Mouse (Mus musculus) thymus, postnatal 10 days (tissue): ENCODE data around the gene Kif13a.

ENCODE experiments used
- DNase-seq, 2 experiments: peaks; one replicate each; pipeline ENCODE4 v3.0.0; 2021; ENCODE audit warnings: low spot score in 2 of 2

The Kif13a gene

DNA sequence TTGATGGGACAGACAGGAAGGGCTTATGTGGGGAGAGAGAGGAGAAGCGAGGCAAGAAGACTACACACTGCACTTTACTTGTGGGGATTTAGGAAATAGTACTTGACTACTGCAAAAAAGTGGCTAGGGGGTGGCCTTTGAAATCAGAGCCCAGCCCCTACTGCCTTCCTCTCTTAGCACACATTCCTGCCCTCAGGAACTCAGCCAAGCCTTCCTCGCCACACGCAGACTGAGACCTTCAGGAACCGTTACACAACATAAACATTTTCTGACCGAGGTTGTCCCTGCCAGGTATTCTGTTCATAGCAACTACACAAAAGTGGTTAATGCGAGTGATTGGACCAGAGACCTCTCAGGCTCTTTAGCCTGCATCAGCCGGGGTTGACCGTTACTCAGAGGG lies 8.1 kb downstream of the Kif13a start:
- no peak for DNase-seq

GRCm38 (mm10) chr13:46919797-46920196 lies 9.9 kb downstream of the Kif13a start:
- DNase-seq = no peak

GRCm38 (mm10) chr13:46918509-46918908 lies 11.2 kb downstream of the Kif13a start:
- DNase-seq = no peak

GRCm38 (mm10) chr13:46911960-46912359 lies 17.7 kb downstream of the Kif13a start:
- DNase-seq = no peak

GRCm38 (mm10) chr13:46911018-46911419 lies 18.6 kb downstream of the Kif13a start:
- no peak for DNase-seq

DNA sequence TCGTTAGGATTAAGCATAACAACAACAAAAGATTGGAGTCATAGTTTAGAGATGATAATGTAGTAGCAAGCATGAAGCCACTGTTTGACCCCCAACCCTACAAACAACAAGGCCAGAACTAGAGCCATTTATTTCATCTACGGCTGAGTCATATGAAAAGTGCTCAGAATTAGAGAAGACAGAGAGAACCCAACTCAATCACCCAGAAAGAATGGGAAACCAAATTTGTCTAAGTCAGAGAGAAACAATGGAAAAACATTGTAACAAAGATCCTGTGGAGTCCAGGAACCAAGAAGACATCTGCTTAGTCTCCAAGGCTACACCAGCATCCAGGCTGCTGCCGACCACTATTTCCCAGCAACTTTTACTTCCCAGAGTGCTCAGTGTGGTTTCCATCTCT lies 19.7 kb downstream of the Kif13a start:
- DNase-seq = no peak

GRCm38 (mm10) chr13:46909005-46909565 lies 20.6 kb downstream of the Kif13a start:
- DNase-seq = no peak

GRCm38 (mm10) chr13:46908387-46908786 lies 21.3 kb downstream of the Kif13a start:
- DNase-seq = no peak

GRCm38 (mm10) chr13:46907861-46908260 lies 21.8 kb downstream of the Kif13a start:
- DNase-seq = no peak

GRCm38 (mm10) chr13:46907115-46907514 lies 22.6 kb downstream of the Kif13a start:
- DNase-seq = no peak

DNA sequence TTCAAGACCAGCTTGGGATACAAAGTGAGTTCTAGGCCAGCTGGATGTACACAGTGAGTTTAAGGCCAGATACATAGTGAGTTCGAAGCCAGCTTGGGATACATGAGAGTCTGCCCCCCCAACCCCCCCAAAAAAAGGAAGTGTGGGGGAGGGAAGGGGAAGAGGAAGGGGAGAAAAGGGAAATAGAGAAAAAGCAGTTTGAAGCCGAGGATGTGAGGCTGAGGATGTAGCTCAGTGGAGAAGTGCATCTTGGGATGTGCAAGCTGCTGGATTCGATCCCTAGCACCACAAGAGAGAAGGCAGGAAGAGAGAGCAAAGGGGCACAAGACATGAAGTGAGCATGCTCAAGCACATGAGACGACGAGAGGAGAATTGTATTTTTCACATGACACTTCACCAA lies 23.7 kb downstream of the Kif13a start:
- DNase-seq = no peak

GRCm38 (mm10) chr13:46904982-46905621 lies 24.6 kb downstream of the Kif13a start:
- DNase-seq = no peak

DNA sequence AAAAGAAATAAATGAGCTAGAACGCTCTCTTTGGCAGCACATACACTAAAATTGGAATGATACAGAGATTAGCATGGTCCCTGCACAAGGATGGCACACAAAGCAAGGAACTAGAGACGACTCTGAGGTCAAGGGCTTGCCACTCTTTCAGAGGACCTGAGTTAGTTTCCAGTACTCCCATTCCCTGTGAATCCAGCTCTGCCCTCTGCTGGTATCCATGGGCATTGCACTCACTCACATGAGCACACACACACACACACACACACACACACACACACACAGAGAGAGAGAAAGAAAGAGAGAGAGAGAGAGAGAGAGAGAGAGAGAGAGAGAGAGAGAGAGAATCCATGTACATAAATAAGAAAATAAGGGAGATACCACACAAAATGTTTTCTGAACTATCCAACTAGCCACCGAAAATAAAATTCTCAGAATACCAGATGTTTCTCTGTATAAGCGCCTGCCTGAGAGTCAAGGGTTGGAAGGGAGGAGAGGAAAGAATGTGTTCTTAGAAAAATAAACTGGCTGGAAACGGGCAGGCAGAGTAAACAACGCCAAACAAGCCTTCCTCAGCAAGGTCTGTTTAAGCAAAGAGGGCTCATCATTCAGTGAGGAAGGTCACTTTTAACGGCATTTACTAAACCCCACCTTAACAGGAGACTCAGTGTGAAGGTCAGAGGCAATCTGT lies 27.0 kb downstream of the Kif13a start:
- no peak for DNase-seq

DNA sequence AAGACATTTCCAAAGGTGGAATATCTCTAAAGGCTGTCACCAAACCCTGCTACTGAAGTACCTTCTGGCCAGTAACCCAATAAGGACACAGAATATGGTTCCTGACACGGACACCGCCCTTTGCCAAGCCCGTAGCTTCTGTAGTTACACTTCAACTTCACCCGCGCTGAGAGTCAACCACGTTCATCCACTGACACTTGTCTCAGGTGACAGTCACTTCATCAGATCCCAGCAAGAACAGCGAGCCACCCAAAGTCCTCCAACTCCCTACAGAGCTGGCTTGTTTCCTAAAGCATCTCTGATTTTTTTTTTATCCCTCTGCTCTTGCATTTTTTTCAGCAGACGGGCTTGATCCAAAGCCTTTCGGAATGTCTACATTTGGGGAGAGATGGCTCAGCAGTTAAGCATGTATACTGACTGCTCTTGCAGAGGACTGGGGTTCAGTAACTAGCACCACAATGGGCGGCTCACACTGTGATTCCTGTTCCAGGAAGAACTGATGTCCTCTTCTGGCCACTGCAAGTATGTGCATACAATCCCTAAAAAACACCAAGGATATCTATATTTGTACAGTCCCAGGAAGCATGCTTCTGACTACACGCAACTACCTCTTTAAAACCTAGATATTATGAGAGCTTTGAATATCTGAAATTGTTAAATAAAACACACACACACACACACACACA lies 28.7 kb downstream of the Kif13a start:
- no peak for DNase-seq

- DNase-seq = no peak
These were observed 30.8 kb downstream of the Kif13a start for GRCm38 (mm10) chr13:46898837-46899236.

GRCm38 (mm10) chr13:46898411-46898810 lies 31.3 kb downstream of the Kif13a start:
- DNase-seq = no peak

GRCm38 (mm10) chr13:46892380-46892779 lies 37.3 kb downstream of the Kif13a start:
- no peak for DNase-seq

GRCm38 (mm10) chr13:46888150-46888683 lies 41.5 kb downstream of the Kif13a start:
- no peak for DNase-seq

DNA sequence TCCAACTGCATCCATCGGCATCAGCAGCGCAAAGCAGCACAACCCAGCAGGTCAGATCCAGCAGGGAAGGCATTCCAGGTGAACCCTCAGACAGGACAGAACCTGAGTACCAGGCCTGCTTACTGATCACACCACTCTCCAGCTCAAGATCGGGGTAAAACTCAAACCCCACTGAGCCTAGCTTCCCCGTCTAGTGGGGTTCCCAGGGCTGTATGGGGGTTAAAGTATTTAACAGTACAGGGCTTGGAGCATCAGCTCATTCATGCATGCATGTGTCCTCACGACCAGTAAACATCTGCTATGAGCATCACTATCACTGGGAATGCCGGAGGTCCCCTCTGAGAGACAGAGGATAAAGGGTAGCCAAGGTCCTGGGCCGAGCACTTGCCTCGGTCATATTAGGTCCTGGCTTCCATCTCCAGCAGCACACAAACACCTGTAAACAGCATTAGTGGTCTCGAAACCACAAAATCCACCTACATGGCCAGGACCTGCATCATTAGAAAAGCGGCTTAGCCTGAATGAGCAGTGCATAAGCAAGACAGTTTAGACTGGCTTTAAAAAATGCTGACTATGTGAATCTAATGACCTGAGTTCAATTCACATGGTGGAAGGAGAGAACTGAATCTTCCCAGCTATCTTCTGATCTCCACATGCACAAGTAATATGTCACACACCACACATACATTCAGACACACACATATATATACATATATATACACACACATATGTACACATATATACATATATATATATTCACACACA lies 43.0 kb downstream of the Kif13a start:
- no peak for DNase-seq

- DNase-seq = no peak
These were observed 44.0 kb downstream of the Kif13a start for GRCm38 (mm10) chr13:46885759-46886060.

GRCm38 (mm10) chr13:46884898-46885758 lies 44.5 kb downstream of the Kif13a start:
- no peak for DNase-seq
